Mouse (Mus musculus): Measurements from ENCODE around the gene Srp54a. TPM values are rescaled to one million over a fixed set of nuclear protein-coding genes. Genes with fewer than 3 reads are reported as not detected.
"Not testable (repeated sequence)": the region's sequence is repeated elsewhere in the genome, so short reads cannot be mapped to it uniquely, and the experiment has no call there.

Srp54a gene
- polyA plus RNA-seq, 1 experiment from 2014 or later = 93.6 TPM

DNA sequence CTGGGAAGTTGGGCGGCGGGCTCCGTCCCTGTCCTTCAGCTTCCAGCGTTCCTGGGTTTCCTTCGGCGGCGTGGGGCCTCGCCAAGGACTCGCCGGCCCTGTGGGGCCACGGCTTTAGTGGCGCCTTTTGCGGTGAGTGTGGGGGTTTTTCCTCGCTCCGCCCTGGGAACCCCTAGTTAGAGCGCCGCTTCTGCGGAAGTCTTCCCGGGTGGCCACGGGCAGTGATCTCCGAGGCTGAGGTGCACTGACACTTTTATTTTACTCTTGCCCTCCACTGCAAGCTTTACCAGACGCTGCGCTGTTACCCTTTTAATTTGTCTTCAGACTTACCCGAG is 75.4 kb downstream of the Srp54a start:
- CTCF ChIA-PET; DNase-seq (ENCODE audit: low read depth, low spot score); POLR2A ChIA-PET; in situ Hi-C loops (cut with MboI; ENCODE audit: low pct_unique_long_range_greater_than_20kb); ATAC-seq; H3K27me3 ChIP-seq: not testable (repeated sequence)

Other genes with a start within 250 kb of the Srp54a start
- 223 TPM for gene Cfl2, start 217.4 kb upstream of the Srp54a start, polyA plus RNA-seq (2021)
- 0.36 TPM for gene Gm20403, start 93.7 kb upstream of the Srp54a start, polyA plus RNA-seq (2021)
- 20.4 TPM for gene Baz1a, start 65.9 kb upstream of the Srp54a start, polyA plus RNA-seq (2021)
- 14.3 TPM for gene 2700097O09Rik, start 152 bp upstream of the Srp54a start, polyA plus RNA-seq (2021)
- 12.3 TPM for gene Fam177a, start 44.2 kb downstream of the Srp54a start, polyA plus RNA-seq (2021)
- 37.6 TPM for gene Srp54b, start 74.8 kb downstream of the Srp54a start, polyA plus RNA-seq (2021)
- gene 1700047I17Rik2, start 119.3 kb downstream of the Srp54a start, polyA plus RNA-seq (2021) = not detected
- gene Srp54c, start 149.9 kb downstream of the Srp54a start, polyA plus RNA-seq (2021) = 45.6 TPM
- 18.7 TPM for gene 1110008L16Rik, start 219.3 kb downstream of the Srp54a start, polyA plus RNA-seq (2021)
- 20.4 TPM for gene Ppp2r3c, start 222.7 kb downstream of the Srp54a start, polyA plus RNA-seq (2021)